Mouse (Mus musculus) hindbrain, embryonic 15.5 days (tissue): ENCODE measurements at regions not wholly inside any gene's neighbourhood (a gene's known extent, or its start where the extent isn't known, plus 50 kb on each side); places are given as distances from the start of the nearest gene placed in this dataset.

Experiments used
- ATAC-seq: fragments of 200-750 bp; cut with Nextera tagmentation; 2 replicates; pipeline ENCODE4 v1.8.0; 2017; ENCODE audit warnings: low read depth, moderate number of reproducible peaks, moderate TSS enrichment; ENCODE audit not compliant: low FRiP score
- H3K27ac ChIP-seq: fragments of 300-500 bp; sonication (generic); replicated peaks from 2 replicates; pipeline ENCODE4 v1.5.1; 2015; ENCODE audit warnings: mild to moderate bottlenecking, inconsistent platforms
- H3K27me3 ChIP-seq: fragments of 300-500 bp; sonication (generic); 2 replicates; pipeline ENCODE4 v1.6.1; 2015; ENCODE audit warnings: control low read depth, inconsistent platforms
- H3K36me3 ChIP-seq: fragments of 300-500 bp; sonication (generic); 2 replicates; pipeline ENCODE4 v1.6.1; 2015; ENCODE audit warnings: control low read depth, inconsistent platforms
- H3K4me1 ChIP-seq: fragments of 300-500 bp; sonication (generic); replicated peaks from 2 replicates; pipeline ENCODE4 v1.6.1; 2015; ENCODE audit warnings: control low read depth, inconsistent platforms
- H3K4me2 ChIP-seq: fragments of 300-500 bp; sonication (generic); 2 replicates; pipeline ENCODE4 v1.6.1; 2015; ENCODE audit warnings: moderate library complexity, mild to moderate bottlenecking, inconsistent platforms
- H3K4me3 ChIP-seq: fragments of 300-500 bp; sonication (generic); 2 replicates; pipeline ENCODE4 v1.5.1; 2015; ENCODE audit warnings: mild to moderate bottlenecking, inconsistent platforms
- H3K9ac ChIP-seq: fragments of 300-500 bp; sonication (generic); 2 replicates; pipeline ENCODE4 v1.6.1; 2015; ENCODE audit warnings: inconsistent platforms
- H3K9me3 ChIP-seq: fragments of 300-500 bp; sonication (generic); 2 replicates; pipeline ENCODE4 v1.6.1; 2016; ENCODE audit warnings: control low read depth, inconsistent platforms
- WGBS: fragments of 180-500 bp; shearing (Covaris S2); methylation state at CpG from one replicate; pipeline ENCODE4 v1.1.7; 2015; 5-methylcytosine and 5-hydroxymethylcytosine counted together

DNA sequence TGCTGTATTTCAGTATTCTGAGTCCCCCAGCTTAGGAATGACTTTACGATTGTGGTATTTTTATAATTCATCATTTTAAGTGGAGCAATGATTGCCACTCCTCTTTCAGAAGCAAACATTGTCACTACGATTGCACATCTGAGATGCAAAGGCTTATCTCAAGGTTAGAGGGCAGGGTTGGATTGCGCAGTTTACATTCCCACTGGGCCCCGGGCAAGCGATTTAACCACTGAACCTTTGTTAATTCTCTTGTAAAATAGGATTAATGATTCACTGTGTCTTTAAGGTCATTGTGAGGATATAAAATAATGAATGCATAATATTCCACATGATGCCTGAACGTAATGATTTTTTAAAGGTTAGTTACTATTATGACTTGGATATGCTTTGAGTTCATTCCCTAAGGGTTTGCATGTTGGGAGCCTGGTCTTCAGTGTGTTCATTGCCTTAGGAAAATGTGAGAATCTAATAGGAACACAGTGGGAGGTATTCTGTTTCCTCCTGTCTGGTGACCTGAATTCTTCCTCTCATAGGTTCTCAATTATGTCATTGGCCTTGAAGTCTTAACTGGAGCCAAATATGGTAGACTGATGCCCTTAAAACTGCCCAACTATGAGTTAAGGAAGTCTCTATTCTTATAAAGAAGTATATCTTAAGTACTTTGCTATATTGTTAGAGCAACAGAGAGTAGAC lies 1198.4 kb downstream of the Gsdmc2 start:
- H3K36me3 ChIP-seq: no peaks in the 10 kb centered on the region
- WGBS: 78% methylated on average over 6 of the region's 6 CpGs
- no peak overlapping the region for H3K9ac ChIP-seq
- H3K27ac ChIP-seq: no peak overlapping the region
- H3K4me1 ChIP-seq: no peaks in the 10 kb centered on the region
- no peak overlapping the region for H3K4me3 ChIP-seq
- H3K27me3 ChIP-seq: no peaks in the 10 kb centered on the region
- H3K9me3 ChIP-seq: no peaks in the 10 kb centered on the region
- H3K4me2 ChIP-seq: no peak overlapping the region
- ATAC-seq: no peak

DNA sequence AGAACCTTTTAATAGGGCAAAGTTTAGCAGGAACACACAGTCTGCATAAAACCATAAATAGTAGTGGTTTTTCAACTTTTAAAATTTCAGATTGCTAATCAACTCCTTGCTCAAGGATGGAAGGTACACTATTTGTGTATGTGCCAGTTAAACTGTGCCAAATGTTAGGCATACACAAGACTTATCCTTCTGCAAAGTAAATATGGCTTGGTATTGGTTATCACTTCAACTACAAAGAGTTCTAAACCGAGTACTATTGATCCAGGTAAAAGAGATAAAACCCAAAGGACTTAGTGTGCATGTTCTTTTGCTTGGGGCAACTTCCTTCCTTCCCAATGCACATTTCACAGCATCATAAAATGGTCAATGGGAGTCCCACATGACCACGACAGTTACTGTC lies 1200.2 kb downstream of the Gsdmc2 start:
- no peak overlapping the region for H3K9ac ChIP-seq
- WGBS: 73% methylated on average over 2 of the region's 2 CpGs
- H3K9me3 ChIP-seq: no peaks in the 10 kb centered on the region
- no peak overlapping the region for H3K4me2 ChIP-seq
- no peaks in the 10 kb centered on the region for H3K27me3 ChIP-seq
- H3K4me1 ChIP-seq: no peaks in the 10 kb centered on the region
- no peak overlapping the region for H3K27ac ChIP-seq
- no peaks in the 10 kb centered on the region for H3K36me3 ChIP-seq
- no peak for ATAC-seq
- H3K4me3 ChIP-seq: no peak overlapping the region

- H3K4me1 ChIP-seq: no peaks in the 10 kb centered on the region
- no peaks in the 10 kb centered on the region for H3K9me3 ChIP-seq
- no peak overlapping the region for H3K9ac ChIP-seq
- H3K27ac ChIP-seq: no peak overlapping the region
- no peaks in the 10 kb centered on the region for H3K27me3 ChIP-seq
- 74% methylated on average over 1 of the region's 1 CpGs for WGBS
- no peak overlapping the region for H3K4me3 ChIP-seq
- no peaks in the 10 kb centered on the region for H3K36me3 ChIP-seq
- no peak for ATAC-seq
- no peak overlapping the region for H3K4me2 ChIP-seq
These were observed 1200.7 kb downstream of the Gsdmc2 start for GRCm38 (mm10) chr15:62644296-62644695.

DNA sequence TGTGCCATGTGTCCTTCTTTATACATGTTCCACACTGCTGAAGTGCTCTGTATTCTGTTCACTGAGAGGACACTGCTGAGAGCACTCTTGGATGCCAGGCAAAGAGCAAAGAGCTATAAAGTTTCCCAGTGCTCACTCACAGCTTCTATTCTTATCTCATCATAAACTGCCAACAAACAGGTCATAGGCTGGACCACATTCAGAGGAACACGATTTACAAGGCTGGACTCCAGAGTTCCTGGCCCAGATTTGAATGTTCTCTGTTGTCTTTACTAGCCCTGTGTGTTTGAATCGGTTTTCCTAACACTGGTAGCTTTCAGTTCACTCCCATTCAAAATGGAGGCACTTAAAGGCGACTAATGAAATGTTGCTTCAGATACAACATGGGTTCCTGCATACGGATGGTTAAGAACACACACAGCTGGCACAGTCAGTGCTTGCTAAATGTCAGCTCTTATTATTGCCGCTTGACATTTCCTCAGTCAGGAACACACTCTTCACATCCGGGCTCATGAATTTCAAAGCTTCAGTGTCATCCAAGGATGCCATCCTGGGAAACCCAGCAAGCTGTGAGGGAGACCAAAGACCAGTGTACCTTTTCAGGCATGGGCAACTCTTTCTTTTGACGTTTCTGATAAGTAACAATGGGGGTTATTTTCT lies 1203.8 kb downstream of the Gsdmc2 start:
- Histone ChIP-seq H3K4me2 (no peak overlapping the region), H3K9ac (no peak overlapping the region), H3K27ac (no peak overlapping the region), H3K36me3 (no peaks in the 10 kb centered on the region), H3K4me1 (no peaks in the 10 kb centered on the region), H3K27me3 (no peaks in the 10 kb centered on the region), H3K4me3 (no peak overlapping the region), H3K9me3 (no peaks in the 10 kb centered on the region)
- ATAC-seq: no peak
- WGBS: 72% methylated on average over 7 of the region's 7 CpGs

- no peak for ATAC-seq
- H3K4me2 ChIP-seq: no peak overlapping the region
- WGBS: 94% methylated on average over 7 of the region's 7 CpGs
- H3K4me3 ChIP-seq: no peak overlapping the region
- no peak overlapping the region for H3K9ac ChIP-seq
- H3K36me3 ChIP-seq: no peaks in the 10 kb centered on the region
- no peak overlapping the region for H3K27ac ChIP-seq
- no peaks in the 10 kb centered on the region for H3K4me1 ChIP-seq
- no peaks in the 10 kb centered on the region for H3K27me3 ChIP-seq
- no peaks in the 10 kb centered on the region for H3K9me3 ChIP-seq
These were observed 1219.6 kb downstream of the Gsdmc2 start for GRCm38 (mm10) chr15:62625406-62625805.

DNA sequence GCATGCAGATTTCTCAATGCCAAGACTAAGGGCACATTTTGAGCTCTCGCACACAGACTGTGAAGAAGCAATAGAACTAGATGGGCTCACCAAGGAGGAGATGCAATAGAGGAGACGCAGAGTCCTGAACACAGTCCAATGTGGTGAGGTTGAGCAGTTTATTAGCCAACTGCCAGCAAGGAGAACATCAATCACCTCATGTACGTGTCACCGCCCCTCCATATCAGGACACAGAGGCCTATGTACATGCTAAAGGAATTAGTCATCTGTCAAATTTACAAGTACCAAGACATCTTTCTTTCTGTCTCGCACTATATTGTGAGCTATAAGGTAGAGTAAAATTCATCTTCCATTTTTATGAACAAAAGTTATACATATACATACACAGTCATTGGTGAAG lies 1228.9 kb downstream of the Gsdmc2 start:
- no peak for ATAC-seq
- H3K27me3 ChIP-seq: no peaks in the 10 kb centered on the region
- no peaks in the 10 kb centered on the region for H3K4me1 ChIP-seq
- no peak overlapping the region for H3K27ac ChIP-seq
- WGBS: 95% methylated on average over 5 of the region's 5 CpGs
- H3K9me3 ChIP-seq: no peaks in the 10 kb centered on the region
- no peak overlapping the region for H3K9ac ChIP-seq
- H3K36me3 ChIP-seq: no peaks in the 10 kb centered on the region
- H3K4me3 ChIP-seq: no peak overlapping the region
- H3K4me2 ChIP-seq: no peak overlapping the region

- no peaks in the 10 kb centered on the region for H3K4me1 ChIP-seq
- H3K27ac ChIP-seq: no peak overlapping the region
- H3K4me2 ChIP-seq: no peak overlapping the region
- no peaks in the 10 kb centered on the region for H3K9me3 ChIP-seq
- no peak overlapping the region for H3K9ac ChIP-seq
- no peak for ATAC-seq
- no peaks in the 10 kb centered on the region for H3K27me3 ChIP-seq
- no peak overlapping the region for H3K4me3 ChIP-seq
- H3K36me3 ChIP-seq: no peaks in the 10 kb centered on the region
These were observed 1248.2 kb downstream of the Gsdmc2 start for GRCm38 (mm10) chr15:62596735-62597134.

GRCm38 (mm10) chr15:62588580-62588979 lies 1256.4 kb downstream of the Gsdmc2 start:
- H3K27me3 ChIP-seq: no peaks in the 10 kb centered on the region
- no peak overlapping the region for H3K9ac ChIP-seq
- no peak overlapping the region for H3K4me2 ChIP-seq
- H3K4me1 ChIP-seq: no peaks in the 10 kb centered on the region
- H3K4me3 ChIP-seq: no peak overlapping the region
- H3K36me3 ChIP-seq: no peaks in the 10 kb centered on the region
- H3K27ac ChIP-seq: no peak overlapping the region
- no peak for ATAC-seq
- 79% methylated on average over 3 of the region's 3 CpGs for WGBS
- H3K9me3 ChIP-seq: no peaks in the 10 kb centered on the region

GRCm38 (mm10) chr15:62578788-62579187 lies 1266.2 kb downstream of the Gsdmc2 start:
- Histone ChIP-seq H3K4me2 (no peak overlapping the region), H3K4me1 (no peaks in the 10 kb centered on the region), H3K27ac (no peak overlapping the region), H3K36me3 (no peaks in the 10 kb centered on the region), H3K4me3 (no peak overlapping the region), H3K27me3 (no peaks in the 10 kb centered on the region), H3K9me3 (no peaks in the 10 kb centered on the region), H3K9ac (no peak overlapping the region)
- peak; percentile 45; the same call in 1 of the 2 replicates for ATAC-seq
- 22% methylated on average over 3 of the region's 3 CpGs for WGBS

GRCm38 (mm10) chr15:62575791-62576190 lies 1269.2 kb downstream of the Gsdmc2 start:
- ATAC-seq: no peak
- no peaks in the 10 kb centered on the region for H3K27me3 ChIP-seq
- WGBS: 90% methylated on average over 2 of the region's 2 CpGs
- peaks cover 6% of the 10 kb centered on the region; the same call in 1 of the 2 replicates for H3K4me1 ChIP-seq
- no peak overlapping the region for H3K4me2 ChIP-seq
- no peak overlapping the region for H3K27ac ChIP-seq
- H3K9me3 ChIP-seq: no peaks in the 10 kb centered on the region
- no peaks in the 10 kb centered on the region for H3K36me3 ChIP-seq
- no peak overlapping the region for H3K9ac ChIP-seq
- no peak overlapping the region for H3K4me3 ChIP-seq

DNA sequence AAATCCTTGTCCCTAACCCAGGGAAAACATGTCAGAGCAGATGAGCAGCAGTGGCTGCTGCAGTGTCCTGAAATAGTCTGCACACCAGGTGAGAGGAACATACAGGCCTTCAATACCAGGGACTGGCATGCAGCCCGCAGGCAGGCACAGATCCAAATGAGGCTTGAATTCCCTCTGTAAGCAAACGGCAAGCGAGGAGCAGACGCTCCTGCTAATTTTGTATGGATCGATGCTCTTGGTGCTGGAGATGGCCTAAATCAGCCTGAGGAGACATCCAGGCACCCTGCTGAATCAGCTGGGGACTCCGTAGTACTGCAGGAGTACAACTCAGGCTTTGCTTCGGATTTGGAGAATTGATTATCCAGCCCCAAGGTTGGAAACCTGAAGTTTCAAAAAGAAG lies 1273.2 kb downstream of the Gsdmc2 start:
- Histone ChIP-seq H3K4me3 (no peak overlapping the region), H3K27ac (no peak overlapping the region), H3K4me2 (no peak overlapping the region), H3K9me3 (no peaks in the 10 kb centered on the region), H3K27me3 (peaks cover 3% of the 10 kb centered on the region; the same call in 1 of the 2 replicates), H3K9ac (no peak overlapping the region), H3K4me1 (peaks cover 6% of the 10 kb centered on the region; the same call in 1 of the 2 replicates), H3K36me3 (no peaks in the 10 kb centered on the region)
- ATAC-seq: peak; percentile 54; the same call in 1 of the 2 replicates
- 45% methylated on average over 7 of the region's 7 CpGs for WGBS

- peaks cover 3% of the 10 kb centered on the region; the same call in 1 of the 2 replicates for H3K27me3 ChIP-seq
- WGBS: 84% methylated on average over 7 of the region's 7 CpGs
- no peak for ATAC-seq
- no peak overlapping the region for H3K27ac ChIP-seq
- no peaks in the 10 kb centered on the region for H3K36me3 ChIP-seq
- no peak overlapping the region for H3K9ac ChIP-seq
- H3K4me3 ChIP-seq: no peak overlapping the region
- no peaks in the 10 kb centered on the region for H3K9me3 ChIP-seq
- H3K4me1 ChIP-seq: peaks cover 11% of the 10 kb centered on the region; the same call in 1 of the 2 replicates
- H3K4me2 ChIP-seq: no peak overlapping the region
These were observed 1275.9 kb downstream of the Gsdmc2 start for GRCm38 (mm10) chr15:62568788-62569713.
